Mouse (Mus musculus) stomach, postnatal 0 days (tissue): ENCODE results near the gene Polk.

Experiments
- CTCF ChIP-seq: IDR thresholded peaks from 2 replicates; pipeline ENCODE4 v1.5.1; 2016; ENCODE audit warnings: antibody characterized with exemption, low read depth, mild to moderate bottlenecking, moderate library complexity
- EP300 ChIP-seq: optimal IDR thresholded peaks from 2 replicates; pipeline ENCODE3; 2016; ENCODE audit warnings: antibody characterized with exemption

DNA sequence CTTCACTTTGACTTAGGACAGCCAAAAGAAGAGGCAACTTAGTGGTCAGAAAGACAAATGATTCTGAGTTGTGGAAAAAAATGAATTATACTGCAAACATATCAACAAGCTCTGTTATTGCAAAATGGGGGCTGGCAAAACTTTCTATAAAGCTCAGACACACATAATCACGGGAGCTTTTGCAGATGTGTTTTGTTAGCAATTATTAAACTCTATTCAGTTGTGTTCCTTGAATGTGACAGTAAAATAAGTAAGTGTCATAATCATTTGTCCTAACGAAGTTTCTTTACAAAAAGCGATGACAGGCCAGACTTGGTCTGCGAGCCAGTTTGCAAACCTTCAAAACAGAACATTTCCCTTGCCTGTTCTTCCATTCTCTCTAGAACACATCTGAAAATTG is 34.8 kb downstream of the Polk start:
- TF ChIP-seq CTCF = no peak
- TF ChIP-seq EP300 = no peak
